Mouse (Mus musculus): ENCODE data around the gene Tns3. TPM values are rescaled to one million over a fixed set of nuclear protein-coding genes. Genes with fewer than 3 reads are reported as not detected.

The Tns3 gene
- 57.4 TPM for polyA plus RNA-seq (2012; fragmentation: generic; extraction: Trizol)
- long read RNA-seq, experiment 1, partial matches to known transcripts = 0 of 6 reads
- long read RNA-seq, experiment 1, other reads (novel, unspliced or antisense) = 6 of 6 reads
- long read RNA-seq, experiment 2, full-length matches to known transcripts = 1 of 64 reads
- long read RNA-seq, experiment 2, partial matches to known transcripts = 7 of 64 reads
- long read RNA-seq, experiment 2, other reads (novel, unspliced or antisense) = 56 of 64 reads

GRCm38 (mm10) chr11:8664393-8664743, at the start of gene Tns3:
TSS of gene Tns3 (minus strand) at chr11:8664535.
- Histone ChIP-seq H3K27me3 (ENCODE audit: control insufficient read depth, insufficient read depth, insufficient read length) (no peaks in the 10 kb centered on the region), H3K79me2 (ENCODE audit: control insufficient read depth, insufficient read depth) (peaks cover 58% of the 10 kb centered on the region), H3K4me3 (ENCODE audit: insufficient read depth, poor library complexity, severe bottlenecking) (peak within 1 kb of the TSS; percentile 91), H3K79me3 (ENCODE audit: low read depth) (peaks cover 46% of the 10 kb centered on the region), H3ac (ENCODE audit: control insufficient read depth, insufficient read length, low read depth) (peak within 1 kb of the TSS; percentile 94), H3K36me3 (ENCODE audit: control insufficient read depth, insufficient read depth) (peaks cover 21% of the 10 kb centered on the region)
- TF ChIP-seq USF1 (IDR thresholded peaks at IDR 0.05; ENCODE audit: low read depth) = no peak
- no peak for TF ChIP-seq MYOD1 (IDR thresholded peaks at IDR 0.05; ENCODE audit: control insufficient read depth, insufficient read length, low read depth)
- peak; percentile 65 for TF ChIP-seq CTCF (IDR thresholded peaks at IDR 0.05; ENCODE audit: control insufficient read depth, insufficient read depth, insufficient read length)

- no peaks in the 10 kb centered on the region for H3K79me3 ChIP-seq (ENCODE audit: low read depth)
- TF ChIP-seq FOSL1 (IDR thresholded peaks at IDR 0.05; ENCODE audit: insufficient read depth, low read length, poor library complexity, severe bottlenecking) (no peak), CEBPB (IDR thresholded peaks at IDR 0.05; ENCODE audit: low read depth) (peak; percentile 40), CTCF (IDR thresholded peaks at IDR 0.05; ENCODE audit: control insufficient read depth, insufficient read depth, insufficient read length) (no peak)
- no peak overlapping the region for H3ac ChIP-seq (ENCODE audit: control insufficient read depth, insufficient read length, low read depth)
- H3K79me2 ChIP-seq (ENCODE audit: control insufficient read depth, insufficient read depth) = no peaks in the 10 kb centered on the region
- no peaks in the 10 kb centered on the region for H3K27me3 ChIP-seq (ENCODE audit: control insufficient read depth, insufficient read depth, insufficient read length)
- no peaks in the 10 kb centered on the region for H3K36me3 ChIP-seq (ENCODE audit: control insufficient read depth, insufficient read depth)
- no peak overlapping the region for H3K4me3 ChIP-seq (ENCODE audit: insufficient read depth, poor library complexity, severe bottlenecking)
These were observed 42.1 kb upstream of the Tns3 start for GRCm38 (mm10) chr11:8706246-8707041.

GRCm38 (mm10) chr11:8705156-8705555, 40.8 kb upstream of the Tns3 start:
- Histone ChIP-seq H3K4me3 (ENCODE audit: insufficient read depth, poor library complexity, severe bottlenecking) (no peak overlapping the region), H3K79me2 (ENCODE audit: control insufficient read depth, insufficient read depth) (no peaks in the 10 kb centered on the region), H3K27me3 (ENCODE audit: control insufficient read depth, insufficient read depth, insufficient read length) (no peaks in the 10 kb centered on the region), H3K36me3 (ENCODE audit: control insufficient read depth, insufficient read depth) (no peaks in the 10 kb centered on the region), H3K79me3 (ENCODE audit: low read depth) (no peaks in the 10 kb centered on the region), H3ac (ENCODE audit: control insufficient read depth, insufficient read length, low read depth) (no peak overlapping the region)
- TF ChIP-seq FOSL1 (IDR thresholded peaks at IDR 0.05; ENCODE audit: insufficient read depth, low read length, poor library complexity, severe bottlenecking) (peak; percentile 97), USF1 (IDR thresholded peaks at IDR 0.05; ENCODE audit: low read depth) (no peak), CEBPB (IDR thresholded peaks at IDR 0.05; ENCODE audit: low read depth) (peak; percentile 92)

- Histone ChIP-seq H3ac (ENCODE audit: control insufficient read depth, insufficient read length, low read depth) (no peak overlapping the region), H3K79me2 (ENCODE audit: control insufficient read depth, insufficient read depth) (no peaks in the 10 kb centered on the region), H3K36me3 (ENCODE audit: control insufficient read depth, insufficient read depth) (no peaks in the 10 kb centered on the region), H3K4me3 (ENCODE audit: insufficient read depth, poor library complexity, severe bottlenecking) (no peak overlapping the region), H3K27me3 (ENCODE audit: control insufficient read depth, insufficient read depth, insufficient read length) (no peaks in the 10 kb centered on the region), H3K79me3 (ENCODE audit: low read depth) (no peaks in the 10 kb centered on the region)
- no peak for TF ChIP-seq MYOD1 (IDR thresholded peaks at IDR 0.05; ENCODE audit: control insufficient read depth, insufficient read length, low read depth)
- TF ChIP-seq USF1 (IDR thresholded peaks at IDR 0.05; ENCODE audit: low read depth) = no peak
- TF ChIP-seq CEBPB (IDR thresholded peaks at IDR 0.05; ENCODE audit: low read depth) = peak; percentile 76
- TF ChIP-seq MAX (IDR thresholded peaks at IDR 0.05) = no peak
- TF ChIP-seq FOSL1 (IDR thresholded peaks at IDR 0.05; ENCODE audit: insufficient read depth, low read length, poor library complexity, severe bottlenecking) = peak; percentile 23
These were observed 39.5 kb upstream of the Tns3 start for GRCm38 (mm10) chr11:8703876-8704275.

DNA sequence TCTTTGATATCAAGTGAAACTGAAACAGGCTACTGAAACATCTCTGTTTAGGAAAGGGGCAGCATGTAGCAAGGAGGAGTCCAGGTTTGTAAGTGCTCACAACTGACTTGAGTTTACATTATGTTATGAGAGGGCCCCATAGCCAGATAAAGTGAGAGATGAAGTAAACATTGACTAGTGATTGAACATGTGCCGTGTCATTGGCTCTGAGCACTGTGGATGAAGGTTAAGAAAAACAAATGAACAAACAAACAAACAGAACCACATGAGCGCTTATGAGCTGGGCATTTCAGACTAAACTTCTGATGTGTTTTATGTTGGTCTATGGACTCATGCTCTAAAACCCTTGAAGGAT, 38.2 kb upstream of the Tns3 start:
- H3K27me3 ChIP-seq (ENCODE audit: control insufficient read depth, insufficient read depth, insufficient read length) = no peaks in the 10 kb centered on the region
- no peaks in the 10 kb centered on the region for H3K36me3 ChIP-seq (ENCODE audit: control insufficient read depth, insufficient read depth)
- no peak overlapping the region for H3K4me3 ChIP-seq (ENCODE audit: insufficient read depth, poor library complexity, severe bottlenecking)
- no peak overlapping the region for H3ac ChIP-seq (ENCODE audit: control insufficient read depth, insufficient read length, low read depth)
- no peak for TF ChIP-seq MYOD1 (IDR thresholded peaks at IDR 0.05; ENCODE audit: control insufficient read depth, insufficient read length, low read depth)
- no peak for TF ChIP-seq MAX (IDR thresholded peaks at IDR 0.05)
- TF ChIP-seq MYOG (IDR thresholded peaks at IDR 0.05; ENCODE audit: control insufficient read depth, extremely low read depth, insufficient read length) = no peak
- TF ChIP-seq USF1 (IDR thresholded peaks at IDR 0.05; ENCODE audit: low read depth) = no peak
- TF ChIP-seq CTCF (IDR thresholded peaks at IDR 0.05; ENCODE audit: control insufficient read depth, insufficient read depth, insufficient read length) = no peak
- TF ChIP-seq FOSL1 (IDR thresholded peaks at IDR 0.05; ENCODE audit: insufficient read depth, low read length, poor library complexity, severe bottlenecking) = no peak
- TF ChIP-seq CEBPB (IDR thresholded peaks at IDR 0.05; ENCODE audit: low read depth) = no peak
- H3K79me2 ChIP-seq (ENCODE audit: control insufficient read depth, insufficient read depth) = no peaks in the 10 kb centered on the region
- no peaks in the 10 kb centered on the region for H3K79me3 ChIP-seq (ENCODE audit: low read depth)

- Histone ChIP-seq H3K79me2 (ENCODE audit: control insufficient read depth, insufficient read depth) (no peaks in the 10 kb centered on the region), H3K79me3 (ENCODE audit: low read depth) (no peaks in the 10 kb centered on the region), H3ac (ENCODE audit: control insufficient read depth, insufficient read length, low read depth) (no peak overlapping the region), H3K4me3 (ENCODE audit: insufficient read depth, poor library complexity, severe bottlenecking) (no peak overlapping the region), H3K27me3 (ENCODE audit: control insufficient read depth, insufficient read depth, insufficient read length) (no peaks in the 10 kb centered on the region), H3K36me3 (ENCODE audit: control insufficient read depth, insufficient read depth) (no peaks in the 10 kb centered on the region)
- TF ChIP-seq USF1 (IDR thresholded peaks at IDR 0.05; ENCODE audit: low read depth) (no peak), MYOG (IDR thresholded peaks at IDR 0.05; ENCODE audit: control insufficient read depth, extremely low read depth, insufficient read length) (no peak)
These were observed 37.7 kb upstream of the Tns3 start for GRCm38 (mm10) chr11:8701845-8702531.

Measured in C2C12 (cell line).